Mouse (Mus musculus): ENCODE results near the gene Nhsl2. TPM values are rescaled to one million over a fixed set of nuclear protein-coding genes. Genes with fewer than 3 reads are reported as not detected.
"Not testable (repeated sequence)": the region's sequence is repeated elsewhere in the genome, so short reads cannot be mapped to it uniquely, and the experiment has no call there.

Nhsl2 gene
- total RNA-seq (2021) = 6.2 and 6.9 TPM in 2 replicates
- long read RNA-seq = 0 reads

DNA sequence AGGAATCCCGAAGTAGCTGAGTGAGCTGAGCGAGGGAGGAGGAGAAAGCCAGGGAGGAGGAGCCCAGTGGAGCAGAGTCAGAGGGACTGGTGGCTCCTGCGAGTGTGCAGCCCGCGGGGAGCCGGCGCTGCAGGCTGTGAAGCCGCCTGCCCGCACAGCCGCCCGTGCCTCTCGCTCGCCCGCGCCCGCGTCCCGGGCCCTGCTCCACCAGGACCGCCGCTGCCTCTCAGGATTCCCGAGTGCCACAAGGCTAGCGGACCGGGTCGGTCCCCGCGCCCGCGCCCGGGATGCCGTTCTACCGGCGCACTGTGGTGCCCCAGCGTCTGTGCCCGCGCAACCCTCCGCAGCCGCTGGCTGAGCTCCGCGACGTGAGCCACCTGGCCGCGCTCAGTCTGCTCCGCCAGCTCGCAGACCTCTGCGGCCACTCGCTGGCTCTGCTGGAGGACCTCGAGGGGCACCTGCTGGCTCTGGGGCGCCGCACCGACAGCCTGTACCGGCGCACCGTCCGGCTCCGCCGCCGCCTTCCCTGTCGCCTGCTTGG, at the start of gene Nhsl2:
Nhsl2 (plus strand) TSS at position 105 of the 541 bp plus-strand sequence.
- DNase-seq = peak; percentile 60

DNA sequence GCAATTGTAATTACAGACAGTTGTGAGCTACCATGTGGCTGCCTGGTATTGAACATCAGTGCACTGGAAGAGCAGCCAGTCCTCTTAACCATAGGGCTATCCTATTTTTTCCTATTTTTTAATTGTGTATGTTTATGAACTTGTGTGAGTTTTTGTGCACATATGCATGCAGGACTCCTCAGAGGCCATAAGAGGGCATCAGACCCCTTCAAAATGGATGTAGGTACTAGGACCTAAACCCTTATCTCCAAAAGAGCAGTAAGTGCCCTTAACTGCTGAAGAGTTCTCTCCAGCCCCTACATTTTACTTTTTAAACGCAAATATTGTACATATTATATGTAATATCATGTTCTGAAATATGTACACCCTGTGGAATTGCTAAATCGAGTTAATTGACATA, 43.7 kb upstream of the Nhsl2 start:
- no peak for DNase-seq

DNA sequence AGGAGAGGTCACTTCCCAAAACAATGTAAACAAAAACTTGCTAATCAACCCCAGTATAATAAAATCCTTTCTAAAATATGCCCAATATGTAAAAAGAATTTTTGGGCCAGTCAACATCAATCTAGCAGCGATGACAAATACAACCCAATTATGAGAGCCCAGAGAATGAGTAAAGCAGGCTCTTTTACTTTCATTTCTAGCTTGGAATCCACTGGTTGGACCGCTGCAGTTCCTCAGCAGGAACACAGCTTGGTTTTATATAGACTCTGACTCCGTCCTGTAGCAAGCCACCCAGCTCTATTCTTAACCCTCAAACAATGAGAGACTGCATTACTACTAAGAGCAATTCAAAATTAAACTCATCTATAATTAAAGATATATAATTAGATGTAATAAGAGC, 37.4 kb upstream of the Nhsl2 start:
- no peak for DNase-seq

DNA sequence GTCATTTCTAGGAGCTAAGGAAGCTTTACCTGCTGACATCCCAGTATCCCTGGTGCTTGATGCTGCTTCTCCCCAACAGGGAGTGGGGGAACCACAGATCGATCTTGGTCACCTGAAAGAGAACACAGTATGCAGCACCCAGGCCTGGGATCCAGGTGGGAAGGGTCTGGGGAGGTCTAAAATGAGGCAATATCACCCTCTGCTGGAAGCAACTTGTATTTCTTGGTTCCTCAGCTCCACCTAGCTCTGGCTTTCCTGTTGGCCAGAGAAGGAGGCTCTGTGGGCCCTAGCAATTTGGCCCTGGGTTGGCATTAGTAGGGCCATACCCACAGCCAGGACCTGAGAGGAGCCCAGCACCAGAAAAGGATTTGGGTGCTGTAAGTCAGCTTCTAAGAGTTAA, 30.0 kb upstream of the Nhsl2 start:
- DNase-seq = no peak

DNA sequence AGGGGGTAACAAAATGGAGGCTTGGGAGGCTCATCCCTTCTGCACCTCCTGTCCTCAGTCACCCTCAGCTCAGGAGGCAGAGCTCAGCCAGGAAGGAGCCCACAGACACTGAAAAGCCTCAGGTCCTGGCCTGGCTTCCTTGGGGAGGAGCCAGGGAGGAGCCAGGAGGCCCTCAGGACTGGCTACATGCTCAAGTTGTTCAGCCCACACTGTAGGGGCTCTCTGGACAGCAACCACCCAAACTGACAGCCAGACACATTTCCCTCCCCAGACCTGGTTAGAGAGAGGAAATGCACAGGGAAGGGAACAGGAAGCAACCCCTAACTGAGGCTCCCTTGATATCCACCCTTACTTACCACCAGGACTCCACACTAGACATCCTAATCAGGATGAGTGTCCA, 29.2 kb upstream of the Nhsl2 start:
- not testable (repeated sequence) for DNase-seq

DNA sequence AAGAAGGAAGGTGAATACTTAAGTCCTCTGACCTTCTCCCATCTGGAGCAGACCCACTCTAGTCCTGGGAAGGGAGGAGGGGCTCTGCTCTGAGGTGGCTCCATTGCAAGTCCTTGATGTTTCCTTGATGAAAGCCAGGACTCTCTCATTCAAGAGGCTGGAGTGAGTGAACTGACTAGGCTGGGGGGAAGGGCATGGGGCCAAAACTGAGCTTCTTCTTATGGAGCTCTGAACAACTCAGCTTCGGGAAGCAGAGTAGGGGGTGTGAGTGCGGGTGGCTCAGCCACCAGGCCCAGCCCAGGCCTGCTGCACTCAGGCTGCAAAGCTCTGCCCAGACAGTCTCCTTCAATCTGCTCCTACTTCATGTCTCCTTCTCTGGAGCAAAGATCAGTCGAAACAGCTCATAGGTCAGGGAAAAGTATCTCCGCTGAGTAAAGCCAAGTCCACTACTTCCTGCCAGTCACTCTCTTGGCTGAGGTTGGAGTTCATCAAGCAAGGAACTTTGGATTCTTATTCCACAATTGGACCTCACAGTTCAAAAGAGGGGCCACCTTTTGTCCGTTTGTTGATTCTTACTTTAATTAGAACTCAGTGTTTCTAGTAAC, 1.9 kb upstream of the Nhsl2 start:
- DNase-seq = no peak

DNA sequence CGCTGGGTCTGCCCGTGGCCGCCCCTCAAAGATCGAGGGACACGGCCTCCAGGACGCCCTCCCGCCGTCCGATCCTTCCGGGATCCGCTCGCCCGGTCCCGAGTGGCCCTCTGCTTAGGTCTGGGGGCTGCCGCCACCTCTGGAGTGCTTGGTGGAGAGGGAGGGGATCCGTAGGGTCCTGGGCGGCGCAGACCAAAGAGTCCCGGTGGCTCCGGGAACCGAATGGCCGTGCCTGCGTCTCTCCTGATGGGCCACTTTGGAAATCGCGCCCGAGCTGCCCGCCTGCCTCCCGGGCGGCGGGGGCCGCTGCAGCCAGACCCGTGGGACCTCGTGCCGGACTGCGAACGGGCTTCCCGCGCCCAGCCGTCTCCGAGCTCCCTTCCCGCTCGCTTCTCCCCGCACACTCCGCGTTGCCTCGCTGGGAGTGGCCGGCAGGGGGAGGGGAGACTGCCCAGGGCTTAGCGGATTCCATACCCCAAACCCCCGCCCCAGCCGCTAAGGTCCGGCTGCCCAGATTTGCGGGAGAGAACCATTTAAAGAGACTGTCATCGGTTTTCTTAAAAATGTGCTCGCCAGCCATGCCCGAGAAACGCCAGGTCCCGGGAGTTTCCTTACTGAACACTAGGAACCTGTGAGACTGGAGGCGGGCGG, 841 bp downstream of the Nhsl2 start:
- peak; percentile 25 for DNase-seq

DNA sequence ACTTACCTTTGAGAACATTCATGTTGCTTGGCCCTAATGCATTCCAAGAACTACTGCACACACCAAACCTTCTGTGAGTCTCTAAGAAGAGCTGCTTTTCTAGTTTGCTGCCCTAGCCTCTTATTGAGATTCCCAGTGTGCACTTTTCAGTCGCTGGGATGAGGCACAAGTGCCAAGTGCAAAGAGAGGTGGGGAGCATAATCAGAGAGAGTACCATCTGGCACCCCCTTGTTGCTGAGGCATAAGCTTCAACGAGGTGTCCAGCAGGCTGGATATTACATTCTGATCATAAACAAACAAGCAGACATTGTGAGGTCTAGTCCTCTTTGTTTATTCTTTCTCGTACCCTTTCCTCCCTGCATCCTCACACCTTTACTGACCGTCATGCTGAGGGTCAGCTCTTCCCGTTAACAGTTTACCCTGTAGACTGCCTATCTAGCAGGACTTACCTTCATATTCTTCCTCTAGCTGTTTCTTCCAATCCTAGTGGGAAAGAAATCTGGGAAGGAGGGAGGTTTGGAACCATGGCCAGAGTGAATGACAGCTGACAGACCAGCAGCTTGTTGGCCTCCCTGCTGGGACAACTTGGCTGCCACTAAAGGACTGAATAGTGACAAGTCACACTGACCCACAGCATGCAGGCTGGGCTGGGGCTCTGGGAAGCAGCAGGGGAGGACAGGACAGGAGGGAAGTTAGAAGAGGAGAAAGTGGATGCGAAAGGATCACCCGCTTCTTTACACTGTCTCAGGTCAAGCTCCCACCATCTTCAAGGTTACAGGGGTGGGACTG, 2.6 kb downstream of the Nhsl2 start:
- DNase-seq = no peak

DNA sequence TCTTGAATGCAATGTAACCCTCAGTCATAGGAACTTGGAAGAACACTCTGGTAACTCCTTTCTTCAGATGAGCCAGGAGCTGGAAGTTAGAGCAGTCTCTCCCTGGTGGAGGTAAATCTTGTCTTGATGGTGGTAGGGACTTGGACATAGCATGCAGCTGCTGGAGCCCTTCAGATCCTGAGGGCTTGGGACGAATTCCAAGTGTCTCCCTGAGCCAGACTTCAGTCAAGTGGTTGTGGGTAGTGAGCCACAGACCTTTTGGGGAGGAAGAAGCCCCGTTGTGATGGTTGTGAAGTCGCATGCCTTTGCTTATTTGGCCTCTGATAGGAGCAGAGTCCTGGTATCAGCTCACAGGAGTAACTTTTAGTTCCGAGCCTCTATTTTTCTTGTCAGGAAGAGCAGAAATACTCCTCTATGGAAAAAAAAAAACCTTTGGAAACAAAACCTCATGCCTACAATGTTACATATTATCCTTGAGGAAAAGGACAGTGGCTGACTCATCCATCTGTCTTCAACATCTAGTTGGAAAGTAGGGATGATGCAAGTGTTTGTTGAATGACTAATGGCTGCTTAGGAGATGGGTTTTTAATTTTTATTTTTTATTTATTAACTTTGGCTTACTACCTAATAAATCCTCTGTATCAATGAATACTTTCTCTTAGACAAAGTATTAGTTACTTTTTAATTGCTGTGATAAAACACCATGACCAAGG, 14.6 kb downstream of the Nhsl2 start:
- no peak for DNase-seq

DNA sequence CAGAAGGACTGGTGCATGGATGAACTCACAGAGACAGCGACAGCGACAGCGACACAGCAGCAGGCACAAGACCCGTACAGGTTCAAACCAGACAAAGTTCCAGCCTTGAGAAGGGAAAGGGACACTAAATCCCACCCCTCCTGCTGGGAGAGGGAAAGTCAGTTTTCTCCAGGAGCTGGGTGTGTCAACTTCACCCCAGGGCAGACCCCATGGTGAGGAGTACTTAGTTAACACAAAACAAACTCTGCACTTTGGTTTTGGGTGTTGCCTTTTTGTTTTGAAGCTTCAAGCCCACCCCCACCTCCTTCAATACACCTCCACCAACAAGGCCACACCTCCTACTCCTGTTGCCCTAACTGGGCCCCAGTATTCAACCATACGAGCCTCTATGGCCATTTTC, 15.6 kb downstream of the Nhsl2 start:
- DNase-seq = no peak

DNA sequence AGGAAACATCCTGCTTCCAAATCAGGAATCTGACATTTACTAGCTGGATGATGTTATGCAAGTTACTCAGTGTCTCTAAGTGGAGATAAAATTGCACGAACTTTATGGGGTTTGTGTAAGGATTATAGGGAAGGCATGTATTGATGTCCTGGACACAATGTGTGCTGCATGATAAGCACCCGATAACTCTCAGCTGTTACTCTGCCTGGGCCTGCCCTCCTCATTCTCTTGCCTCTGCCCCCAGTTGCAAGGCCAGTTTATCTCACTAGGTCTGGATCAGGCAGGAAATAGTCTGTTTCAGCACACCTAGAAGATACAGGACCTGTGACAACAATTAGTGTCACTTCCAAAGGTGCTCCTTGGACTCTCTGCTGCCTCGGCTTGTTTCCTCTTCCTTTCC, 25.0 kb downstream of the Nhsl2 start:
- DNase-seq = no peak

DNA sequence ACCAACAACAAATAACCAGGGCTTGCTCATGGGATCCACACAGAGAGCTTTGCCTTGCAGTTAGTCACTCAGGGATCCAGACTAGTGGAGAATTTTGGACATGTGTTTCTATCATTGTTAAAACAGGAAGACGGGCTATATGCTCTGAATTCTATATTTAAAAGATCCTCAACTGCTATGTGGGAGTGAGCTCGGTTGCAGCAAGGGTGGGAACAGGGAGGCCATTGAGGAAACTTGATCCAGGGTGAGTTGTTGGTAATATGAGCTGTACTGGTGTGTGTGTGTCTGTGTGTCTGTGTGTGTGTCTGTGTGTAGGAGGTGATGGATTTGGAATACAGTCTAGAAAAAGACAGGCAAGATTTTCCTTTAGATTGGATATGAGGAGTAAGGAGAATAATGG, 25.7 kb downstream of the Nhsl2 start:
- no peak for DNase-seq

DNA sequence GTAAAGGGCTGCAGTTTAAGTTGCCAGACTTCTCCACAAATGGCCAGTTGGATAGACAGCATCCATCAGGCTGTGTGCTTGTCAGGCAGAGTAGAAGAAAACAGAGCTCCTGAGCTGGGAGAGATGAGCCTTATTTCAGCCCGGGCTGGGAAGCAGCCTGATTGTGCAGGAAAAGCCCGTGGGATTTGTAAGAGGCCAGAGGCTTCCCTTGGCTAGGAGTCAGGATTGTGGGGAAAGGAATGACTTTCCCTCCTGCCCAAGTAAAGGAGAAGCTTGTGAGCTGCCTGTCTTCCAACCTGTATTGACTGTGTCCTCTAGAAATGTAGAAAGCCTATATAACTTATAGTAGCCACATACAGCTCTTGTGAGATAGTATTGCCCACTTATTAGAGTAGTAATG, 27.0 kb downstream of the Nhsl2 start:
- no peak for DNase-seq

DNA sequence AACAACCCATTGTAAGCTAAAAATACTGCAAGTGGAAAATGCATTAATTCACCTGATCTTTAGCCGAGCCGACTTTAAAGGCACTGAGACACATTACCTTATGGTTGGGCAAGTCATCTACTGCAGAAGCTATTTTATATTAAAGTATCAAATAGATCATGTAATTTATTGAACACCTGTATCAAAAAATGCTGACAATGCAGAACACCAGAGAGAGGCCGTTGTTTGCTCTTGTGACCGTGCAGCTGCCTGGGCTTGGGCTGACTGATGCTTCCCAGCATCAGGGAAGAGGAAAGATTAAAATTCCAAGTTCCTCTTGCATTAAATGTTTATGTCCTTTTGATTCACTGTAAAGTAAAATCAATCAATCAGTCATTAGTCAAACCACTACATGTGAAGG, 28.7 kb downstream of the Nhsl2 start:
- no peak for DNase-seq

DNA sequence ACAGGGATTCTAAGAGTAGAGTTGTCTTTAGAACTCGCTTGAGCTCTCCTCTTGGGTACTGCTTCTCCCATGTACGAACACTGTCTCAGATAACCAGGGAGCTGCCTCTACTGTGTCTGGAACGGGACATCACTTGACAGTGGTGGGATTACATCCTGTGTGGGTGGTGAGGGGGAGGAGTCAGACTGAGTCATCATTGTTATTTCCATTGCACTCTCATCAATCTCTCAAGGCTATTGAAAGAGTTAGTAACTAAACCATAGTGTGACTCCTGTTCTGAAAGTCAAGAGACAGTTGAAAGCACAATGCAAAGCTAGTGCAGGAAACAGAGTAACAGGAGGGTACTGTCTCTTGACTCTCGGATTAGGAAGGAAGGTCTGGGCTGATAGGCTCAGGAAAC, 29.4 kb downstream of the Nhsl2 start:
- DNase-seq = no peak

DNA sequence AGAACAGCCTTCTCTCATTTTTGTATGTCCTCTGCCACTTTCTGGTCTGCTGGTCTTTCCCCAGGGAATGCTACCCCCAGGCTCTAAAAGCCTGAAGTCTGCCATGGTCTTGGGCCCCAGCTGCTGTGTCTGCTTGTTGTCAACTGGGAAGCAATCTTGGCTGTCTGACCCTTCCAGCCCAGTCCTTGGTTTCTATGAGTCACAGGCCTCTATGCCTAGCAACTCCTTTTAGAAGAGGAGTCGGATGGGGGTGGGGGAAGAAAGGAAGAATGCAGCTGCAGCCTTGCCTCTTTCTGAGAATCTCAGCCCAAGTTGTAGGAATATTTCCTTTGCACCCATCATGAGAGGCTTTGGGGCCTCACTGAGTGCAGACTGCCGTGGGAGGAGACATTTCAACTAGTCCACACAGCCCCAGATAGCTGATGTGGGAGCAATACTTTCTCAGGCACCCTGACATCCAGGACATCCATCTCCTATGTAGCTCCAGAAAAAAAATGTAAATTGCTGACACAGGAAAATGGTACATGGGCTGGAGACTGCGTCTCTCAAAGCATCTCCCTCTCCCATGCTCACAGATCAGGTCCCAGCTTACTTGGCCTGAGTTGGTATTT, 33.1 kb downstream of the Nhsl2 start:
- DNase-seq = peak; percentile 5

DNA sequence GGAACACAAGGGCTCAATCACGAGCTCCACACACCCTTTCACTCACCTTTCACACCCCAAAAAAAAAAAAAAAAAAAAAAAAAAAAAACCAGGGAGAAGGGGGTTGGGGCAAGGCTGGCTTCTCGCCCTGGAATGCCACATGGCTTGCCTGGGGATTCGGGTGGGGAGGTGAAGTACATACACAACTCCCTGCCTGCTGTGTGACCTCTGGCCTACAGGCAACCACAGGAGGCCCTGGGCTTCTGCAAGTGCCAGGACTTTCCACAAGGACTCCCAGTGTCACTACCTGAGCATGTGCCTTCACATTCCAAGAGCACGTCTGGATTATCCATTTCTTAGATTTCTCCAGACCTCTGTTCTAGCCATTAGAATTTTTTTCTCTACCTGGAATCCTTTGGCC, 40.2 kb downstream of the Nhsl2 start:
- DNase-seq = no peak

DNA sequence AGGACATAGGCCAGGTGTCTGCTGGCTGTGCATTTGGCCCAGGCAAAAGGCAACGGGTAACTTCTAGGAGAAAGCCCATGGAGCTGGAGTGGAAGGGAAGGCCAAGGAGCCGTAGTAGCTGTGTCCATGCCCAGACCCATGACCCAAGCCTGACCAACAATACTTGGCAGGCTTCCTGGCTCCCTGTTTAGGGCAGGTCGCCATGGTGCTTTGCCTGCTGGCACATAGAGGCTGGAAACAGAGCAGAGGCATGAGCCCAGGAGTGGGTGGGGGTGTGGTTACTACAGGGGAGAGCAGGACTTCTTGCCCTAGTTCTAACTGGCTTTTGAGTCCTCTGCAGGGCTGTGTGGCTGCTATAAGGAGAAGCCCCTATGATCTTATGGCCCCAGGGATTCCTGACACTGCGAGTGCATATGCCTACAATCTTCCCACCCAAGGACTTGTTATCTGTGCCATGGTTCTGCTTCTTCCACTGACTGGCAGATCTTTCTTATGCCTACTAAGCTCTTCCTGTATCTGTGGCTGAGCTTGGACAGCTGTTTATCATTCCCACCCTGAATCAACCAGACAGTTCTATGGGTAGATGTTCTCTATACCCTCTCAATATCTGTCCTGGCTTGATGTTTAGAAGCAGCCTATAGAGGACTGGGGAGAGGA, 40.8 kb downstream of the Nhsl2 start:
- DNase-seq = peak; percentile 39

DNA sequence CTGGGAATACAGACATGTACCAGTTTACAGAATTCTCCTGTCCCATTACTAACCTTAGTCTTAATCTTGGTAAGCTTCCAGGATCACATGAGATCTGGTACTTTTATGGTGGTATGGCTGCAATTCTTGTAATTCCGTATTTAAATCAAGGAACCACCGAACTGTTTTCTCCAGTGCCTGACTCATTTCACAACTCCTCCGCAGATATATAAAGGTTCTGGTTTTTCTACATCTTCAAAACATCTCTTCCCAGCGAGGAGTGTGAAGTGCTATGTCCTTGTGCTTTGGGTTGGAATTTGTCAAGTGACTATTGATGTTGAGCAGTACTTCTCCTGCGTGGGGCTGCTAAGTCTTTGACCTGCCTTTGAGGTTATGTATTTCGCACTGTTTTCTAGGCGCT, 44.6 kb downstream of the Nhsl2 start:
- no peak for DNase-seq

DNA sequence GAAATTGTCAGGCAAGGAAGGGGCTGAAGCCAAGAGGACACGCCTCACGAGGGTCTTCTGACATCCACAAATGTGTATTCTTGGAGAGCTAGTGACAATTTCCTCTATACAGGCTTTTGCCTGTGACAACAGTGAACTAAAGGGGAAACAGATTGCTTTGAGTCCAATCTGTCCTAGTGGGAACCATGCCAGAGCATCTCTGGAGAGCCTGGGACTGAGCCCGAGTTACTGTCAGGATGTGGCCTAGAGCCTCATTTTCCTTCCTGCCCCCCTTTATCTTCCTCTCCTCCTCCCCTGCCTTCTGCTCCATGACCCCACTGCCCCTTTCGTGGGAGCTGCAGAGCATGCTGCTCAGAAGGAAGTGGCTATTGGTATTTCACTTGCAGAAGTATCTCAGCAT, 49.2 kb downstream of the Nhsl2 start:
- DNase-seq = no peak

DNA sequence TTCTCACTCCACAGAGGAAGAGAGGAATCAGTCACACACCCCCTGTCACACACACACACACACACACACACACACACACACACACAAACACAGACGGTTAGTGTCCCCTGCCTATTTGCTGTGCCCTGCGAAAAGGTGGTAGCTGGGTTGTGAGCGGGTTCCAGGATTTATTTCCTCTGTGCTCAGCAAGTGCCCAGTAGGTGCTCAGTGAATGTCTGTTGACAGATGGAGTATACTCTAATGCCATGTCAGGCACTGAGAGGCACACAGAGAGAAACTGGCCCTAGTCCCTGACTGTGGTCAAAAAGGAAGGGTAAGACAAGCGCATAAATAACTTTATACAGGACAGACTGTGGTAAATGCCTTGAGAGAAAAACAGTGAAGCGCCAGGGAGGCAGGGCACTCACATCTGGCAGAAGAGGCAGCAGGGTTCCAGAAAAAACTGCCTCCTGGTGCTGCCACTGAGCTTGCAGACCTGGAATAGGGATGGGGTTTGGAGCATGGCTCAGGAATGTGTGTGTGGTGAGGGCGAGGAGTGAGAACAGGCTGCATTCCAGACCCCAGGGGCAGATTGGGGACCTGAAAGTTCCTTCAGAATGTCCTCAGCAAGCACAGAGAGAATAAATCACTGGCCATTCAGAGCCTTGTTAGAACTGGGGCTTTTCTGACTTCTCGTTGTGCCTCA, 52.8 kb downstream of the Nhsl2 start:
- DNase-seq = no peak
